13 mouse cellular contexts compared by ENCODE assay signal in the genomic region with DNA sequence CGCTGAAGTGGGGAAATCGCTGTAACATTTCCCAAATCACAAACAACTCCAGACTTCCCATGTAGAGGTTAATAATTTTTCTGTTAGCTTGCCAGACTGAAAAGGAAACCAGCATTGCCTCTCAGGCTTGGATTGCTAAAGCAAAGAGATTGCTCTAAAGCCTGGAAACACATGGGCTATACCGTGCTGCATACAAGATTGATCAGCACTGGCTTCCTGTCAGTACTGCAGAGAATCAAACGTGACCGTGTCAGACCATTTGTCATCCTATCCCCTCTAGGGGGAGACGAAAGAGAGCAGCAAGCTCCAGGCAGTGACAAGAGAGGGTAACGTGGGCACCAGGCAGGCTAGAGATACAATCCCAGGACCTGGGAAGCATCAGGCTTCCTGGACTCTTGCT. TPM values are rescaled to one million over a fixed set of nuclear protein-coding genes. Genes with fewer than 3 reads are reported as not detected.
DNase-seq lines count a peak whose midpoint lies in the region; ATAC-seq and TF ChIP-seq lines count a peak whose summit lies in the region.
"Had no signal": no experiment of that assay in that cellular context is flagged by ENCODE, and none has a peak within 500 bp of the region (broad histone marks: within the 10 kb centered on the region; RNA-seq: fewer than 3 reads in every experiment).

No protein-coding gene starts in this region.

- no peak overlapping the region for H3K4me2 ChIP-seq in kidney, postnatal 0 days (ENCODE audit: low read length)
- H3K4me2 ChIP-seq: hindbrain, embryonic 15.5 days; neural tube, embryonic 12.5 days had no signal

- DNase-seq in kidney, postnatal 0 days (ENCODE audit: low spot score): peak; percentile 17
- DNase-seq in kidney, adult 18-20 months: no peak
- peak; percentile 23 for DNase-seq in brain, embryonic 14.5 days (ENCODE audit: low read depth)
- DNase-seq in urinary bladder, postnatal 36 days (ENCODE audit: low spot score in 2 of 2): no peak
- DNase-seq in urinary bladder, adult 18-20 months (ENCODE audit: low spot score in 2 of 2): no peak
- no peak for DNase-seq in adrenal gland, postnatal 25 days
- DNase-seq: spleen, adult 18-20 months had no signal

- H3K9ac ChIP-seq in kidney, postnatal 0 days (ENCODE audit: low read depth, low read length): no peak overlapping the region
- H3K9ac ChIP-seq: hindbrain, embryonic 15.5 days; neural tube, embryonic 12.5 days had no signal

- no peak for TF ChIP-seq POLR2A in brain, embryonic 14.5 days (IDR thresholded peaks at IDR 0.05; ENCODE audit: borderline replicate concordance, extremely low read depth, insufficient read depth, insufficient read length, poor library complexity, severe bottlenecking)

- 11% methylated on average over 7 of the region's 7 CpGs for WGBS in kidney, postnatal 0 days

- H3K27me3 ChIP-seq in kidney, postnatal 0 days (ENCODE audit: insufficient read depth, low read length): no peaks in the 10 kb centered on the region
- H3K27me3 ChIP-seq: hindbrain, embryonic 15.5 days; neural tube, embryonic 12.5 days had no signal

- no peaks in the 10 kb centered on the region for H3K36me3 ChIP-seq in kidney, postnatal 0 days (ENCODE audit: insufficient read depth, low read length)
- H3K36me3 ChIP-seq: hindbrain, embryonic 15.5 days; neural tube, embryonic 12.5 days had no signal

- no peaks in the 10 kb centered on the region; the same call in 1 of the 2 replicates for H3K4me1 ChIP-seq in kidney, postnatal 0 days (replicated peaks; ENCODE audit: insufficient read depth, low read length)
- H3K4me1 ChIP-seq: hindbrain, embryonic 15.5 days had no signal

- ATAC-seq in kidney, postnatal 0 days (replicated peaks; ENCODE audit: low FRiP score, low read depth): no peak
- peak; percentile 67 for ATAC-seq in CD4-positive, CD25-positive, alpha-beta regulatory T cell, adult 4 months
- ATAC-seq in megakaryocyte progenitor cell, adult 5-6 weeks (replicated peaks; ENCODE audit: poor library complexity): peak; percentile 82

- H3K4me3 ChIP-seq in kidney, postnatal 0 days (replicated peaks; ENCODE audit: low read depth, low read length): no peak overlapping the region
- H3K4me3 ChIP-seq: hindbrain, embryonic 15.5 days; neural tube, embryonic 12.5 days had no signal

- H3K9me3 ChIP-seq in kidney, postnatal 0 days (replicated peaks; ENCODE audit: low read length): no peaks in the 10 kb centered on the region
- H3K9me3 ChIP-seq: hindbrain, embryonic 15.5 days; neural tube, embryonic 12.5 days had no signal

- no peak overlapping the region for H3K27ac ChIP-seq in kidney, postnatal 0 days
- H3K27ac ChIP-seq: hindbrain, embryonic 15.5 days; neural tube, embryonic 12.5 days had no signal

- TF ChIP-seq CTCF in kidney, postnatal 0 days (IDR thresholded peaks at IDR 0.05; ENCODE audit: low read depth): peak; percentile 25; the same call in 1 of the 2 replicates
- TF ChIP-seq CTCF in brain, embryonic 14.5 days (IDR thresholded peaks at IDR 0.05; ENCODE audit: borderline replicate concordance, extremely low read depth, insufficient read depth, insufficient read length): peak; percentile 20; the same call in 1 of the 2 replicates

RNA-seq across cellular contexts. Expression of a gene that starts 7.6 kb away (rescaled TPM):
- 33.2 and 34.4 TPM in 2 replicates for polyA plus RNA-seq in kidney, postnatal 0 days (2015; fragmentation: Nextera tagmentation; extraction: Ambion mirVana)
- 1 to 10 TPM in 1 of 2 experiments, not detected in 1; 1.3 TPM for polyA plus RNA-seq in CD4-positive, CD25-positive, alpha-beta regulatory T cell, adult 4 months (2017; shearing (Covaris generic))
- polyA plus RNA-seq in brain, embryonic 14.5 days (2012; rRNA removed): 11.5 and 13.4 TPM in 2 replicates
- not detected in 2 replicates for total RNA-seq in megakaryocyte progenitor cell, adult 5-6 weeks (2015)
- total RNA-seq in megakaryocyte progenitor cell, adult 5-6 weeks (2017): 2.3 TPM in 1 of 2 replicates, not detected in the other
- total RNA-seq in adrenal gland, postnatal 25 days (2021): 33.4 and 39.2 TPM in 2 replicates

RNA-seq across cellular contexts. Expression of a gene that starts 9.6 kb away (rescaled TPM):
- 76.5 and 78.3 TPM in 2 replicates for polyA plus RNA-seq in kidney, postnatal 0 days (2015; fragmentation: Nextera tagmentation; extraction: Ambion mirVana)
- 10 to 100 TPM in 1 of 2 experiments, 1 to 10 TPM in 1; 6.4 to 16.8 TPM for polyA plus RNA-seq in CD4-positive, CD25-positive, alpha-beta regulatory T cell, adult 4 months (2017; shearing (Covaris generic))
- polyA plus RNA-seq in brain, embryonic 14.5 days (2012; rRNA removed): 1.1 TPM in 2 replicates
- total RNA-seq in megakaryocyte progenitor cell, adult 5-6 weeks (2015): 4.9 and 5.5 TPM in 2 replicates
- 3.2 and 4.7 TPM in 2 replicates for total RNA-seq in megakaryocyte progenitor cell, adult 5-6 weeks (2017)
- 21.4 and 24.9 TPM in 2 replicates for total RNA-seq in adrenal gland, postnatal 25 days (2021)

RNA-seq across cellular contexts. Expression of a gene that starts 10.0 kb away (rescaled TPM):
- polyA plus RNA-seq in kidney, postnatal 0 days (2015; fragmentation: Nextera tagmentation; extraction: Ambion mirVana): 0.71 TPM in 1 of 2 replicates, not detected in the other
- not detected for polyA plus RNA-seq in CD4-positive, CD25-positive, alpha-beta regulatory T cell, adult 4 months (2017; shearing (Covaris generic))
- polyA plus RNA-seq in brain, embryonic 14.5 days (2012; rRNA removed): not detected in 2 replicates
- total RNA-seq in megakaryocyte progenitor cell, adult 5-6 weeks (2015): not detected in 2 replicates
- total RNA-seq in megakaryocyte progenitor cell, adult 5-6 weeks (2017): not detected in 2 replicates
- not detected in 2 replicates for total RNA-seq in adrenal gland, postnatal 25 days (2021)
- total RNA-seq: left cerebral cortex, postnatal 14 days had no signal
- polyA plus RNA-seq: forebrain, embryonic 11.5 days; hindbrain, embryonic 15.5 days; neural tube, embryonic 12.5 days had no signal

RNA-seq across cellular contexts. Expression of a gene that starts 17.6 kb away (rescaled TPM):
- 183 and 188 TPM in 2 replicates for polyA plus RNA-seq in kidney, postnatal 0 days (2015; fragmentation: Nextera tagmentation; extraction: Ambion mirVana)
- 10 to 100 TPM; 73.3 to 80.4 TPM for polyA plus RNA-seq in CD4-positive, CD25-positive, alpha-beta regulatory T cell, adult 4 months (2017; shearing (Covaris generic))
- 55.9 and 69.3 TPM in 2 replicates for polyA plus RNA-seq in brain, embryonic 14.5 days (2012; rRNA removed)
- total RNA-seq in megakaryocyte progenitor cell, adult 5-6 weeks (2015): 51.7 and 60.3 TPM in 2 replicates
- 54.4 and 60.1 TPM in 2 replicates for total RNA-seq in megakaryocyte progenitor cell, adult 5-6 weeks (2017)
- total RNA-seq in adrenal gland, postnatal 25 days (2021): 142 and 159 TPM in 2 replicates

RNA-seq across cellular contexts. Expression of a gene that starts 26.6 kb away (rescaled TPM):
- polyA plus RNA-seq in kidney, postnatal 0 days (2015; fragmentation: Nextera tagmentation; extraction: Ambion mirVana): 20.5 and 24.0 TPM in 2 replicates
- polyA plus RNA-seq in CD4-positive, CD25-positive, alpha-beta regulatory T cell, adult 4 months (2017; shearing (Covaris generic)): 10 to 100 TPM; 25.1 to 30.0 TPM
- 43.8 and 56.6 TPM in 2 replicates for polyA plus RNA-seq in brain, embryonic 14.5 days (2012; rRNA removed)
- 32.0 and 36.5 TPM in 2 replicates for total RNA-seq in megakaryocyte progenitor cell, adult 5-6 weeks (2015)
- total RNA-seq in megakaryocyte progenitor cell, adult 5-6 weeks (2017): 29.6 and 37.8 TPM in 2 replicates
- 34.3 and 40.7 TPM in 2 replicates for total RNA-seq in adrenal gland, postnatal 25 days (2021)

Comparison
In these comparisons a context has a peak if more than half of its experiments do, and no peak if none do; other contexts are left out.
1. DNase-seq: peak in kidney, postnatal 0 days (single experiment) and brain, embryonic 14.5 days (single experiment); none in kidney, adult 18-20 months (single experiment), urinary bladder, postnatal 36 days (0 of 2), urinary bladder, adult 18-20 months (0 of 2) and adrenal gland, postnatal 25 days (single experiment).